Mouse (Mus musculus) heart, adult 2 months (tissue): ENCODE measurements around the gene Fgf8.

Experiments
- CTCF ChIP-seq: fragments of 200-600 bp; IDR thresholded peaks from 2 replicates; pipeline ENCODE4 v1.8.1; 2022; ENCODE audit warnings: antibody characterized with exemption, mild to moderate bottlenecking, moderate library complexity
- EP300 ChIP-seq: fragments of 200-500 bp; IDR thresholded peaks from 2 replicates; pipeline ENCODE4 v1.6.1; 2011; ENCODE audit warnings: low read depth, low read length, control low read depth; ENCODE audit not compliant: insufficient read depth
- POLR2A ChIP-seq: fragments of 200-500 bp; IDR thresholded peaks from 2 replicates; pipeline ENCODE4 v1.6.1; 2011; ENCODE audit warnings: mild to moderate bottlenecking, low read depth, low read length, control low read depth; ENCODE audit not compliant: insufficient read depth

GRCm38 (mm10) chr19:45687001-45687400, 55.7 kb downstream of the Fgf8 start:
- TF ChIP-seq CTCF (no peak), POLR2A (no peak), EP300 (no peak)
